Mouse (Mus musculus) lung, postnatal 10 days (tissue): ENCODE data around the gene Mpzl2.

ENCODE experiments used
- DNase-seq: peaks from one replicate; pipeline ENCODE4 v3.0.0; 2021

Gene Mpzl2

DNA sequence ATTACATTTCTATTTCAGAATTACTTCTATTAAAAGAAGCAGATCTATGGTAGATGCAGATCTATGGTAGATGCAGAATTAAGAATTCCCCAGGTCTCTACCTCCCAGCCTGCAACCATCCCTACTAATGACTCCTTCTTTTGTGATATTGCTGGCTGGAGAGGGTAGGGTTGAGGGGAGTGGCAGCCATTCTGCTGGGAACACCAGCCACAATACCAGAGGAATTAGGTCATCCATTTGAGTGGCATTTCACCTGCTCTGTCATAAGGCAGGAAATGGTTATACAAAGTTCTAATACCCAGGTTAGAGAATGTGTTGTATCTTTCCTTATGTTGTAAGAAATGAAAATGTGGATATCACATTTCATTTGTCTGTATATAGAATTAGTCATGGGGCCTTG is 48.4 kb downstream of the Mpzl2 start:
- no peak for DNase-seq

DNA sequence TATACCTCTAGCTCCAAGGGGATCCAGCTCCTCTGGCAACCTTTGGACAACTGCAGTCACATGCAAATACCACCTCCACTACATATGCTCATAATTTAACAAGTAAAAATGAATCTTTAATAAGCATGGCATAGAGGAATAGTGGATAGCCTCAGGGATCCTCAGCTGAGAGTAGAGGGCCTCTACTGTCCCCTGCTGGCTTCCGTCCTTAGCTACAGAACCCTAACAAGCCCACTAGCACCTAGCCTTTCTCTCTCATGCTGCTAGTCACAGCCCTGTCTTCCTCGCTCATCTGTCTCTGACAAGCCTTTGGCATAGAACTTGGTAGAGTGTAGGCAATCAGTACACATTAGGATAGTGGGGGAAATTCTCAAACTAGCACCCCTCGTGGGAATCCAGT is 51.2 kb downstream of the Mpzl2 start:
- no peak for DNase-seq

DNA sequence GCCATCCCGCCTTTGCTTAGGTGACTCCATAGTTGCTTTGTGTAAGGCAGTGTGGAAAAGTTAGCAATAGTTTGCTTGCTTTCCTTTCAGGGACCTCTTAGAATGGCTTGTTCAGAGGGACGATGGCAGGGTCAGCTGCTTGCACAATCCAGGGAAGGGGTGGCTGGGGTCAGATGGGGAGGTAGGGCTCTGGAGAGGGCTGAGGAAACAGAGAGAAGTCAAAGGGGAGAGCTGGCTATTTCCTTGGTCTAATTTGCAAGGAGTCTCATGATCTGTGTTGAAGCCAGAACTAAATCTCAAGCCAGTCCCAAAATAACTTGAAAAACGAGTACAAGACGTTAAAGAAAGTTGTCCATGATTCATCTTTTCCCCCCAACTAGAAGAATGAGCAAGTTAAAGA is 53.0 kb downstream of the Mpzl2 start:
- peak; percentile 37 for DNase-seq

DNA sequence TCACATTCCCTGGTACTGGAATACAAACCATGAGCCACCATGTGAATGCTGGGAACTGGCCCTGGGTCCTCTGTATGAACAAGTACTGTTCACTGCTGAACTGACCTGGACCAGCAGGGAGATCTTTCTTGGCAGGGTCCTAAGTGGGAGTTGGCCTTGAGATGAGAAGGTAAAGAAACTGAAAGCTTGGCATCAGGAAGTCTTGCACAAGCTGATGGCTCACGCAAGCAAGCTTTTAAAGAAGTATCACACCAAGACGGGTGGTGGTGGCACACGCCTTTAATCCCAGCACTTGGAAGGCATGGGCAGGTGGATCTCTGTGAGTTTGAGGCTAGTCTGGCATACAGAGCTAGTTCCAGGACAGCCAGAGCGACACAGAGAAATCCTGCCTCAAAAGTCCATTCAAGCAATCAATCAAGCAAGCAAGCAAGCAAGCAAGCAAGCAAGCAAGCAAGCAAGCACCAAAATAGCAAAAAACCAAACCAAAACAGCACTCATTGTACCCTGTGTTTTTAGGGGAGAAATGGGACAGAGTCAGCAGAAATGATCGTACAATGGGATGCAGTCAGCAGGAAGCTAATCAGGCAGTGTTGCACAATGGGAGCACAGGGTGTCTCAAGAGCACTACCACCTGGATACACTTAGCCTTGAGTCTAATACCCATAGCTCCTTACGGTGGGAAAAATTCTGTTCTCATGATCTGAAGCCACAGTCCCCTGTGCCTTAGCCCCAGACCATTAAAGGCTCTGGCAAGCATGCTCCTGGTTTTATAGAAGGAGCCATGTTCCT is 55.7 kb downstream of the Mpzl2 start:
- DNase-seq = peak; percentile 57

DNA sequence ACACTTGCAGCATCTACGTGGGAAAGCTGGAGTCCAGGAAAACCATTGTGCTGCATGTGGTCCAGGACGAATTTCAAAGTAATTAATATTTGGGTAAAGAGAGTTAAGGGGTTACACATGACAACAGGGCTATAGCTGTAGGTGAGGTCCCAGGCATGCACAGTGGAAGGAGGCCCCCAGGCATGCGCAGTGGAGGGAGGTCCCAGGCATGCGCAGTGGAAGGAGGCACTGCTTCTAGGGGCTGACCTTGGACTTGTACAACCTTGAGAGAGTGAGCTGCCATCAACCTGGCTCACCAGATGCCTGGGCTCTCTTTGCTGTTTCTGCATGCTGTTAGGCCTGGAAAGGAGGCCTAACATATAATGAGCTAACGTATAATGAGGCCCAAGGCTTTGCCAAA is 58.3 kb downstream of the Mpzl2 start:
- no peak for DNase-seq

DNA sequence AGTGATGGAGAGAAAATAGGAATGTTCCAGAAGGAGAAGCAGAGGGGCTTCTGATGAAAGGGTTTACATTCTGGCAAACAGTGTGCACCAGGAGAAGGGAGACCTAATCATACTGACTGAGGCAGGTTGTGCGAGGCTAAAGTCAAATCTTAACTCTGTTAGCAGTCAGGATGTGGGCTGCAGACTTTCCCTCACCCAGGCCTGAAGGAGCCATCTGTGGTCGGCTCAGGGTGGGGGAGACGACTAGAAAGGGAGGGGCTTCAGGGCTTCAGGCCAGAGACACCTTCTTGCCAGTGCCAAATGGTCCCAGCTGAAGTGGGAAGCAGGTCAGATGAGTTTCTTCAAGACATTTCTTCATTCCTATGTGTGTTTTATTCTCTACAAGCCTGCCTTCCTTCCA is 58.8 kb downstream of the Mpzl2 start:
- no peak for DNase-seq

DNA sequence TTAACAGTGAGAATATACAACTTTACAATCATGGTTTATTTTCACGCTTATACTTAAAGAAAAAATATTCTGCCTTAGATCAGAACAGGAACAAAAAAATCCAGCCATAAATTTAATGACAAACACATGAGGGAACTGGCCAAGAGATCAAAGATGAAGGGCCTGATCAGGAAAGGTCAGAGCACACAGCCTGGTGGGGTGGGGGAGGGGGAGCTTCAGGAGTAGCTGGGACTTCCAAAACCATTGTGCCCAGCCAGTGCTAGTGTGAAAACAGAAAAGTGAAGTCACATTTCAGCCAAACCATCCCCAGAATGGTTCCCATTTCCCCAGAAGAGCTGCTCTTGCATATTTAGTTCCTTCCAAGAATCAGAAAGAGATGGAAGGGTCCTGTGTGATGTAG is 62.9 kb downstream of the Mpzl2 start:
- no peak for DNase-seq

DNA sequence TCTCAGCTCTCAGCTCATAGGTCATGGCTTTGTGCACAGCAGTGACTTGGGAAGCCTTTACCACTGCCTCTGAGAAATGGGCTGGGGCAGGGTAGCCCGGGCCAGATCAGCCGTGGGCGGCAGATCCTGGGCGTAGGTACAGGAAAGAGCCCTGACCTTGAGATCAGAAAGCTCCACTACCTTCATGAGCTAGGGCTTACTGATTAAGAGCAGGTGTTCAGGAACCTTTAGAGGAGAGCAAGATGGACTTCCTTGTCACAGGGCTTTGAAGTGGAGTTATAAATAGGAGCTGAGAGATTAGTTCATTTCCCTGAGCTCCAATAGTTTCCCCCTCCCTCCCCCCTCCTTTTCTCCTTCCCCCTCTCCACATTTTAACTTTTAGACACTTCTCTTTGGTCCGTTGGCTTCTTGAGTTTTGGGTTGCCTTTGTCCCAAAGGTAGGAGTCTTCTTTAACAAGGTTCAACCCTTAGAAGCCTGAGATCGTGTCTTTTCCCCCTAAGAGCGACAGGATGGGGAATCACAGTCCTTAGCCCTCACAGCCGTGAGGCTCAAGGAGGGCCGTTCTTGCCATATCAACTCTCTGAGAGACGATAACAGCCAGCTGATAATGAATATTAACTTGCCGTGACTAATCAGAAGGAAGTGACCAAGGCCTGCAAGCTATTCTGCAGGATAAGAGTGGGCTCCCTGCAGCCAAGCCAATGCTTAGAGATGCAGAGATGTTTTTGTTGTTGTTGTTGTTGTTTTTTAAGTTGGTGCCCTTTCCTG is 63.8 kb downstream of the Mpzl2 start:
- DNase-seq = no peak
